Mouse (Mus musculus): ENCODE measurements around the gene Igsf11. TPM values are rescaled to one million over a fixed set of nuclear protein-coding genes. Genes with fewer than 3 reads are reported as not detected.

The Igsf11 gene
- total RNA-seq, 4 experiments from 2014 or later, result 48.1 to 53.6 (median 50.7) TPM

Other genes with a start within 250 kb of the Igsf11 start
- 10 to 100 TPM; 19.7 to 21.7 (median 20.6) TPM for gene Arhgap31, start 179.4 kb upstream of the Igsf11 start, total RNA-seq (2022)
- gene B4galt4, start 150.4 kb upstream of the Igsf11 start, total RNA-seq (2022), result 10 to 100 TPM; 31.4 to 39.8 (median 34.5) TPM
- 1 to 10 TPM; 3.1 to 5.1 (median 3.7) TPM for gene Upk1b, start 92.3 kb upstream of the Igsf11 start, total RNA-seq (2022)
- gene 4930435E12Rik, start 63.9 kb upstream of the Igsf11 start, total RNA-seq (2022), result not detected

Data from layer of hippocampus, adult 8-10 months (tissue).